Mouse (Mus musculus): Measurements from ENCODE around the gene Serpinb1c. TPM values are rescaled to one million over a fixed set of nuclear protein-coding genes. Genes with fewer than 3 reads are reported as not detected.
"Not testable (repeated sequence)": the region's sequence is repeated elsewhere in the genome, so short reads cannot be mapped to it uniquely, and the experiment has no call there.

The Serpinb1c gene
- polyA plus RNA-seq, 1 experiment from 2014 or later: not detected

GRCm38 (mm10) chr13:32868843-32869242 is 29.2 kb downstream of the Serpinb1c start:
- Histone ChIP-seq H3K27me3 (ENCODE audit: control insufficient read depth, insufficient read depth, low read length) (no peaks in the 10 kb centered on the region), H3K4me1 (ENCODE audit: control insufficient read depth, insufficient read depth, low read length) (no peaks in the 10 kb centered on the region), H3K36me3 (ENCODE audit: control insufficient read depth, insufficient read depth, low read length) (no peaks in the 10 kb centered on the region), H3K9ac (ENCODE audit: low read depth, low read length) (no peak overlapping the region), H3K4me3 (ENCODE audit: low read length) (no peak overlapping the region), H3K9me3 (ENCODE audit: control insufficient read depth, low read length) (no peaks in the 10 kb centered on the region), H3K27ac (ENCODE audit: low read depth, low read length) (no peak overlapping the region), H3K4me2 (replicated peaks; ENCODE audit: low read depth, low read length) (no peak overlapping the region)
- WGBS: 84% methylated on average over 5 of the region's 5 CpGs
- no peak for ATAC-seq (ENCODE audit: low FRiP score, low TSS enrichment)

DNA sequence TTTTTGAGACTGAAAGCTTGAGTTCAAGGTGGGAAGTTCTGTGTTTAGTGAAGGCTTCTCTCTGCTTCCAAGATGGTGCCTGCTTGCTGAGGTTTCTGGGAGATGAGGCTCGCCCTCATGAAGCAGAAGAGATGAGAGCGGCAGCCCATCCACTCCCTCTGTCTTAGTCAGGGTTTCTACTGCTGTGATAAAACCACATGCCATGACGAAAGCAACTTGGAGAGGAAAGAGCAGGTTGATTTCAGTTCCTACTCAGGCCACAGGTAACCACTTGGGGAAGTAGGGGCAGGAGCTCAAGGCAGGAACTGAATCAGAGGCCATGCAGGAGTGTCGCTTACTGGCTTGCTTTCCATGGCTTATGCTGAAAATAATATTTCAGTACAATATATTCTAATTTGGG is 29.8 kb downstream of the Serpinb1c start:
- not testable (repeated sequence) for H3K9ac ChIP-seq (ENCODE audit: low read depth, low read length); H3K4me3 ChIP-seq (ENCODE audit: low read length); H3K9me3 ChIP-seq (ENCODE audit: control insufficient read depth, low read length); H3K27me3 ChIP-seq (ENCODE audit: control insufficient read depth, insufficient read depth, low read length); H3K4me2 ChIP-seq (replicated peaks; ENCODE audit: low read depth, low read length); H3K27ac ChIP-seq (ENCODE audit: low read depth, low read length); H3K36me3 ChIP-seq (ENCODE audit: control insufficient read depth, insufficient read depth, low read length); ATAC-seq (ENCODE audit: low FRiP score, low TSS enrichment); H3K4me1 ChIP-seq (ENCODE audit: control insufficient read depth, insufficient read depth, low read length)
- WGBS: 83% methylated on average over 4 of the region's 4 CpGs

GRCm38 (mm10) chr13:32867030-32867429 is 31.0 kb downstream of the Serpinb1c start:
- 60% methylated on average over 2 of the region's 2 CpGs for WGBS
- no peak overlapping the region for H3K27ac ChIP-seq (ENCODE audit: low read depth, low read length)
- no peaks in the 10 kb centered on the region for H3K27me3 ChIP-seq (ENCODE audit: control insufficient read depth, insufficient read depth, low read length)
- no peaks in the 10 kb centered on the region for H3K9me3 ChIP-seq (ENCODE audit: control insufficient read depth, low read length)
- no peak overlapping the region for H3K4me3 ChIP-seq (ENCODE audit: low read length)
- no peak for ATAC-seq (ENCODE audit: low FRiP score, low TSS enrichment)
- no peak overlapping the region for H3K4me2 ChIP-seq (replicated peaks; ENCODE audit: low read depth, low read length)
- no peaks in the 10 kb centered on the region for H3K36me3 ChIP-seq (ENCODE audit: control insufficient read depth, insufficient read depth, low read length)
- no peak overlapping the region for H3K9ac ChIP-seq (ENCODE audit: low read depth, low read length)
- H3K4me1 ChIP-seq (ENCODE audit: control insufficient read depth, insufficient read depth, low read length): no peaks in the 10 kb centered on the region

DNA sequence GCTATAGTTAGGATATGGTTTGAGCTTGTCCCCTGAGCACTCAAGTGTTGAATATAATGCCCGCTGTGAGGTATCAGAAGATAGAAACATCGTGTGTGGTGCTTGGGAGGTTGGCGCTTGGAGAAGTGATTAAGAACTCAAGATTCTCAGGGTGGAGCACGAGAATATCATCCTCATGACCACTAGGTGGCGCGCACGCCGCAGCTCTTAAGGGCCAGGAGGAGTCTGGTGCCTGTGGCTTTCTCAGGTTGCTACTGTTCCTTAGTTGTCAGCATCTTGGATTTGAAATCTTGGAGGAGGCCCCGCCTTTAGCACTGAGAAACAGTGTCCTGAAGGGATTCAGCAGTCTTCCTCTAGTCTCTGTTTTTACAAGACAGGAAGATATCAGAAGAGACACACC is 31.5 kb downstream of the Serpinb1c start:
- Histone ChIP-seq H3K27ac (ENCODE audit: low read depth, low read length) (no peak overlapping the region), H3K4me1 (ENCODE audit: control insufficient read depth, insufficient read depth, low read length) (no peaks in the 10 kb centered on the region), H3K4me3 (ENCODE audit: low read length) (no peak overlapping the region), H3K36me3 (ENCODE audit: control insufficient read depth, insufficient read depth, low read length) (no peaks in the 10 kb centered on the region), H3K27me3 (ENCODE audit: control insufficient read depth, insufficient read depth, low read length) (no peaks in the 10 kb centered on the region), H3K9ac (ENCODE audit: low read depth, low read length) (no peak overlapping the region), H3K4me2 (replicated peaks; ENCODE audit: low read depth, low read length) (no peak overlapping the region), H3K9me3 (ENCODE audit: control insufficient read depth, low read length) (no peaks in the 10 kb centered on the region)
- ATAC-seq (ENCODE audit: low FRiP score, low TSS enrichment): peak; percentile 89
- WGBS: 7% methylated on average over 9 of the region's 9 CpGs

- WGBS: 69% methylated on average over 2 of the region's 2 CpGs
- no peaks in the 10 kb centered on the region for H3K36me3 ChIP-seq (ENCODE audit: control insufficient read depth, insufficient read depth, low read length)
- no peak for ATAC-seq (ENCODE audit: low FRiP score, low TSS enrichment)
- no peak overlapping the region for H3K4me3 ChIP-seq (ENCODE audit: low read length)
- no peak overlapping the region for H3K4me2 ChIP-seq (replicated peaks; ENCODE audit: low read depth, low read length)
- H3K27ac ChIP-seq (ENCODE audit: low read depth, low read length): no peak overlapping the region
- H3K27me3 ChIP-seq (ENCODE audit: control insufficient read depth, insufficient read depth, low read length): no peaks in the 10 kb centered on the region
- H3K9me3 ChIP-seq (ENCODE audit: control insufficient read depth, low read length): no peaks in the 10 kb centered on the region
- no peaks in the 10 kb centered on the region for H3K4me1 ChIP-seq (ENCODE audit: control insufficient read depth, insufficient read depth, low read length)
- H3K9ac ChIP-seq (ENCODE audit: low read depth, low read length): no peak overlapping the region
These were observed 32.4 kb downstream of the Serpinb1c start for GRCm38 (mm10) chr13:32865591-32865990.

- not testable (repeated sequence) for H3K27me3 ChIP-seq (ENCODE audit: control insufficient read depth, insufficient read depth, low read length); ATAC-seq (ENCODE audit: low FRiP score, low TSS enrichment); H3K27ac ChIP-seq (ENCODE audit: low read depth, low read length); H3K4me2 ChIP-seq (replicated peaks; ENCODE audit: low read depth, low read length); H3K4me1 ChIP-seq (ENCODE audit: control insufficient read depth, insufficient read depth, low read length); H3K36me3 ChIP-seq (ENCODE audit: control insufficient read depth, insufficient read depth, low read length); H3K4me3 ChIP-seq (ENCODE audit: low read length); H3K9me3 ChIP-seq (ENCODE audit: control insufficient read depth, low read length); H3K9ac ChIP-seq (ENCODE audit: low read depth, low read length)
- 81% methylated on average over 3 of the region's 3 CpGs for WGBS
These were observed 33.5 kb downstream of the Serpinb1c start for GRCm38 (mm10) chr13:32864529-32864928.

DNA sequence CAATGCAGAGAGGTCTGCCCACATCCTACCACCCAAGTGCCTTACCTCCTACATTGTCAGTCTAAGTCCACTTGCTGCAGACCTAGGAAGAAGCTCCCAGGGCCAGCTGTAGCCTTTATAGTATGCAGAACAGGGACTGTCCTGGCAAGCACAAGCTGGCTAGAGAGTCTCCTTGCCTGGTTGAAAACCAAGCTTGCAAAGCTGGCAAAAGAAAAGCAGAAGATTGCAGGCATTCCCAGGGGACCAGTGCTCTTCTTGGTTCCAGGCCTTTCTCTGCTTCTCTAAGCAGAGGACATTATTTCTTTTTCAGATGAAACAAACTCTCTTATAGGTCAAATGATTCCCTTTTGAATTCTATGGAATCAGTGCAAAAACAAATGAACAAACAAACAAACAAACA is 34.6 kb downstream of the Serpinb1c start:
- Histone ChIP-seq H3K9ac (ENCODE audit: low read depth, low read length) (no peak overlapping the region), H3K9me3 (ENCODE audit: control insufficient read depth, low read length) (no peaks in the 10 kb centered on the region), H3K4me1 (ENCODE audit: control insufficient read depth, insufficient read depth, low read length) (no peaks in the 10 kb centered on the region), H3K27ac (ENCODE audit: low read depth, low read length) (no peak overlapping the region), H3K4me2 (replicated peaks; ENCODE audit: low read depth, low read length) (no peak overlapping the region), H3K4me3 (ENCODE audit: low read length) (no peak overlapping the region), H3K27me3 (ENCODE audit: control insufficient read depth, insufficient read depth, low read length) (no peaks in the 10 kb centered on the region), H3K36me3 (ENCODE audit: control insufficient read depth, insufficient read depth, low read length) (no peaks in the 10 kb centered on the region)
- ATAC-seq (ENCODE audit: low FRiP score, low TSS enrichment): no peak

DNA sequence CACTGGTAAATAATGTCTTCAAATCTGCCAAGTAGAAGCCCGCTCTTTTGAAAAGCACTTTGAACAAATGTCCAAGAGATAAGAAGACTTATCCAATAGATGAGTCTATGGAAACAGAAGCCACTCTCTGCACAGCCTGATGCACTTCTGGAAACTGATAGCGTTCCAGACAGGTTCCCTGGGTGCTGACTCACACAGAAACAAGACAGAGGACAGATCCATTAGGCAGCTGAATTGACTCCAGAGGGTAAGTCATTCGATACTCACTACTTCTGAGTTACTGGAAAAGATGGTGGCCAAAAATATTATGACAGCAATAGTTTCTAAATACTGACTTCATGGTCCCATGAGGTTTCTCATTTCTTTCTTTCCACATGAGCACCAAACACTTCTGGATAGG is 37.2 kb downstream of the Serpinb1c start:
- Histone ChIP-seq H3K27ac (ENCODE audit: low read depth, low read length) (no peak overlapping the region), H3K4me2 (replicated peaks; ENCODE audit: low read depth, low read length) (no peak overlapping the region), H3K27me3 (ENCODE audit: control insufficient read depth, insufficient read depth, low read length) (no peaks in the 10 kb centered on the region), H3K36me3 (ENCODE audit: control insufficient read depth, insufficient read depth, low read length) (no peaks in the 10 kb centered on the region), H3K9ac (ENCODE audit: low read depth, low read length) (no peak overlapping the region), H3K4me3 (ENCODE audit: low read length) (no peak overlapping the region), H3K4me1 (ENCODE audit: control insufficient read depth, insufficient read depth, low read length) (no peaks in the 10 kb centered on the region), H3K9me3 (ENCODE audit: control insufficient read depth, low read length) (no peaks in the 10 kb centered on the region)
- ATAC-seq (ENCODE audit: low FRiP score, low TSS enrichment): no peak
- 88% methylated on average over 3 of the region's 3 CpGs for WGBS

DNA sequence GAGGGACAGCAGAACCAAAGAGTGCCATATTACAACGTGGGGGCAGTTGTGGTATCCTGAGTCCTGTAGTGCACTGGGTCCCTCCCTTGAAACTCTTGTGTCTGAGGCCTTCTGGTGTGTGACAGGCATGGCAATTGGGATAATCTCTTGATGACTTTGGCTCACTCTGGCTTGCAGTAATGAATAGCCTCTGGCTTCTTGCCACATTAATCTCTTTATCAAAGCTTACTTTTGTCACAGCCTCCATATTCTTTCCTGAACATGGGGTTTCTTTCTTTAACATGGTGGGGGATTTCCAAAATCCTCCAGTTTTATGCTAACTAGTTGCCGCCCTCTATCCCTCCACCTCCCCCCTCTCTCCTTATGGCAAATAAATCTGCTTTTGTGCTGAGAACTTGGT is 44.9 kb downstream of the Serpinb1c start:
- no peak for ATAC-seq (ENCODE audit: low FRiP score, low TSS enrichment)
- H3K4me2 ChIP-seq (replicated peaks; ENCODE audit: low read depth, low read length): no peak overlapping the region
- no peak overlapping the region for H3K9ac ChIP-seq (ENCODE audit: low read depth, low read length)
- no peaks in the 10 kb centered on the region for H3K27me3 ChIP-seq (ENCODE audit: control insufficient read depth, insufficient read depth, low read length)
- no peak overlapping the region for H3K4me3 ChIP-seq (ENCODE audit: low read length)
- peaks cover 7% of the 10 kb centered on the region; the same call in 1 of the 2 replicates for H3K4me1 ChIP-seq (ENCODE audit: control insufficient read depth, insufficient read depth, low read length)
- H3K27ac ChIP-seq (ENCODE audit: low read depth, low read length): no peak overlapping the region
- no peaks in the 10 kb centered on the region for H3K9me3 ChIP-seq (ENCODE audit: control insufficient read depth, low read length)
- WGBS: 73% methylated on average over 2 of the region's 2 CpGs
- no peaks in the 10 kb centered on the region for H3K36me3 ChIP-seq (ENCODE audit: control insufficient read depth, insufficient read depth, low read length)

GRCm38 (mm10) chr13:32852539-32852938 is 45.5 kb downstream of the Serpinb1c start:
- peaks cover 7% of the 10 kb centered on the region; the same call in 1 of the 2 replicates for H3K4me1 ChIP-seq (ENCODE audit: control insufficient read depth, insufficient read depth, low read length)
- H3K4me3 ChIP-seq (ENCODE audit: low read length): no peak overlapping the region
- H3K9me3 ChIP-seq (ENCODE audit: control insufficient read depth, low read length): no peaks in the 10 kb centered on the region
- 86% methylated on average over 4 of the region's 4 CpGs for WGBS
- ATAC-seq (ENCODE audit: low FRiP score, low TSS enrichment): no peak
- H3K4me2 ChIP-seq (replicated peaks; ENCODE audit: low read depth, low read length): no peak overlapping the region
- no peak overlapping the region for H3K9ac ChIP-seq (ENCODE audit: low read depth, low read length)
- no peaks in the 10 kb centered on the region for H3K27me3 ChIP-seq (ENCODE audit: control insufficient read depth, insufficient read depth, low read length)
- H3K27ac ChIP-seq (ENCODE audit: low read depth, low read length): no peak overlapping the region
- H3K36me3 ChIP-seq (ENCODE audit: control insufficient read depth, insufficient read depth, low read length): no peaks in the 10 kb centered on the region
